ENCODE assay signal across 11 mouse cellular contexts in the genomic region with DNA sequence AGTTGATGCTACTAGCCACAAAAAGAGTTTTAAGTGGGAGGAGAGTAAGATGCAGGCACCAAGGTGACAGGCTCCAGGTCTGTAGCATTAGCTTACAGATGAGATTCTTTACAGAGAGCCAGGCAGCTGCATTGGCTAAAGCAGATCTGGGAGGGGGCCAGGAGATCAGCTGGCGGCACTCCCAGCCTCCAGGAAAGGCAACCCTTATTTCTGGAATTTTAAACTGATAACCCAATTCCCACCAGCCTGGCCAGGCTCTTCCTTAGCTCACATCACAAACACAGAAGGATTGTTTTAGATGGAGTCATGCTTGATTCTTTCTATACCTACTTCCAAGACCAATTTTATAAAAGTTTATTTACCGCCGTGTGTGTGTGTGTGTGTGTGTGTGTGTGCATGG. TPM values are rescaled to one million over a fixed set of nuclear protein-coding genes. Genes with fewer than 3 reads are reported as not detected.
DNase-seq lines count a peak whose midpoint lies in the region; ATAC-seq lines count a peak whose summit lies in the region.
"Had no signal": no experiment of that assay in that cellular context is flagged by ENCODE, and none has a peak within 500 bp of the region (broad histone marks: within the 10 kb centered on the region; RNA-seq: fewer than 3 reads in every experiment).

No protein-coding gene starts in this region.

- H3K36me3 ChIP-seq in embryonic facial prominence, embryonic 14.5 days (ENCODE audit: control insufficient read depth, insufficient read depth, low read length), result no peaks in the 10 kb centered on the region
- no peaks in the 10 kb centered on the region for H3K36me3 ChIP-seq in embryonic facial prominence, embryonic 10.5 days (replicated peaks)
- no peaks in the 10 kb centered on the region for H3K36me3 ChIP-seq in heart, embryonic 11.5 days (ENCODE audit: control insufficient read depth, insufficient read depth, low read length)
- no peaks in the 10 kb centered on the region for H3K36me3 ChIP-seq in midbrain, embryonic 15.5 days (replicated peaks)

- WGBS in embryonic facial prominence, embryonic 14.5 days, result 59% methylated on average over 3 of the region's 3 CpGs
- 74% methylated on average over 3 of the region's 3 CpGs for WGBS in embryonic facial prominence, embryonic 10.5 days
- 53% methylated on average over 3 of the region's 3 CpGs for WGBS in heart, embryonic 11.5 days (ENCODE audit: insufficient replicate concordance)
- 81% methylated on average over 3 of the region's 3 CpGs for WGBS in midbrain, embryonic 15.5 days

- ATAC-seq in embryonic facial prominence, embryonic 14.5 days (ENCODE audit: low read depth), result no peak
- ATAC-seq in heart, embryonic 11.5 days (replicated peaks; ENCODE audit: insufficient number of reproducible peaks, low FRiP score, low TSS enrichment), result no peak; the same call in 1 of the 2 replicates
- no peak for ATAC-seq in midbrain, embryonic 15.5 days (replicated peaks)

- no peak for DNase-seq in embryonic facial prominence, embryonic 14.5 days (ENCODE audit: low spot score)
- DNase-seq in embryonic facial prominence, embryonic 10.5 days (ENCODE audit: low spot score), result no peak
- peak; percentile 17 for DNase-seq in adrenal gland, postnatal 14 days
- DNase-seq in kidney, postnatal 25 days, result peak; percentile 62 to 65
- no peak for DNase-seq in thymus, postnatal 14 days
- DNase-seq in right cerebral cortex, postnatal 36 days (ENCODE audit: low spot score in 2 of 2), result no peak
- DNase-seq: cerebellum, adult 11-12 months had no signal

- H3K4me2 ChIP-seq in embryonic facial prominence, embryonic 14.5 days (ENCODE audit: low read depth, low read length), result no peak overlapping the region
- peak overlapping the region; percentile 29; the same call in 1 of the 2 replicates for H3K4me2 ChIP-seq in heart, embryonic 11.5 days
- H3K4me2 ChIP-seq in midbrain, embryonic 15.5 days, result no peak overlapping the region
- H3K4me2 ChIP-seq: hindbrain, embryonic 14.5 days had no signal

- H3K4me1 ChIP-seq in embryonic facial prominence, embryonic 14.5 days (ENCODE audit: control insufficient read depth, insufficient read depth, low read length), result no peaks in the 10 kb centered on the region
- 0 out of 2 replicates have a peak, but pooled peaks cover 13% of the 10 kb centered on the region for H3K4me1 ChIP-seq in embryonic facial prominence, embryonic 10.5 days
- peaks cover 21% of the 10 kb centered on the region for H3K4me1 ChIP-seq in heart, embryonic 11.5 days (ENCODE audit: control insufficient read depth, insufficient read depth, low read length)
- H3K4me1 ChIP-seq in midbrain, embryonic 15.5 days, result no peaks in the 10 kb centered on the region

- H3K9me3 ChIP-seq in embryonic facial prominence, embryonic 14.5 days (ENCODE audit: control insufficient read depth, low read length), result no peaks in the 10 kb centered on the region
- no peaks in the 10 kb centered on the region for H3K9me3 ChIP-seq in embryonic facial prominence, embryonic 10.5 days
- H3K9me3 ChIP-seq in heart, embryonic 11.5 days (replicated peaks; ENCODE audit: control insufficient read depth, low read length), result no peaks in the 10 kb centered on the region
- H3K9me3 ChIP-seq in midbrain, embryonic 15.5 days, result no peaks in the 10 kb centered on the region

- H3K27me3 ChIP-seq in embryonic facial prominence, embryonic 14.5 days (replicated peaks; ENCODE audit: control insufficient read depth, insufficient read depth, low read length), result no peaks in the 10 kb centered on the region
- no peaks in the 10 kb centered on the region for H3K27me3 ChIP-seq in embryonic facial prominence, embryonic 10.5 days (replicated peaks; ENCODE audit: low read depth, poor library complexity, severe bottlenecking)
- no peaks in the 10 kb centered on the region for H3K27me3 ChIP-seq in heart, embryonic 11.5 days (ENCODE audit: control insufficient read depth, insufficient read depth, low read length)
- no peaks in the 10 kb centered on the region for H3K27me3 ChIP-seq in midbrain, embryonic 15.5 days (replicated peaks)

- H3K9ac ChIP-seq in embryonic facial prominence, embryonic 14.5 days (ENCODE audit: low read depth, low read length), result no peak overlapping the region
- H3K9ac ChIP-seq in heart, embryonic 11.5 days (ENCODE audit: low read depth, low read length), result no peak overlapping the region
- H3K9ac ChIP-seq in midbrain, embryonic 15.5 days, result no peak overlapping the region
- H3K9ac ChIP-seq: hindbrain, embryonic 14.5 days had no signal

- H3K4me3 ChIP-seq in embryonic facial prominence, embryonic 14.5 days (ENCODE audit: low read depth, low read length), result no peak overlapping the region
- H3K4me3 ChIP-seq in embryonic facial prominence, embryonic 10.5 days, result no peak overlapping the region
- no peak overlapping the region for H3K4me3 ChIP-seq in heart, embryonic 11.5 days (ENCODE audit: low read depth, low read length)
- H3K4me3 ChIP-seq in midbrain, embryonic 15.5 days, result no peak overlapping the region

- 0 out of 2 replicates have a peak overlapping the region, but pooled peaks have one; percentile 21 for H3K27ac ChIP-seq in embryonic facial prominence, embryonic 14.5 days (replicated peaks; ENCODE audit: low read depth, low read length)
- no peak overlapping the region for H3K27ac ChIP-seq in embryonic facial prominence, embryonic 10.5 days (replicated peaks)
- H3K27ac ChIP-seq in heart, embryonic 11.5 days (ENCODE audit: low read depth, low read length), result peak overlapping the region; percentile 22
- H3K27ac ChIP-seq in midbrain, embryonic 15.5 days, result no peak overlapping the region
- H3K27ac ChIP-seq: hindbrain, embryonic 14.5 days had no signal

RNA-seq across cellular contexts. Expression of a gene that starts 6.7 kb away (rescaled TPM):
- 21.7 and 22.6 TPM in 2 replicates for polyA plus RNA-seq in embryonic facial prominence, embryonic 14.5 days (2014; fragmentation: Nextera tagmentation; extraction: Ambion mirVana)
- polyA plus RNA-seq in embryonic facial prominence, embryonic 10.5 days (2016; fragmentation: Nextera tagmentation; extraction: Ambion mirVana), result 9.4 TPM in 2 replicates
- 41.9 and 45.9 TPM in 2 replicates for total RNA-seq in adrenal gland, postnatal 14 days (2021)
- polyA plus RNA-seq in heart, embryonic 11.5 days (2014; fragmentation: Nextera tagmentation; extraction: Ambion mirVana), result 56.1 and 70.5 TPM in 2 replicates
- 8.8 and 9.5 TPM in 2 replicates for polyA plus RNA-seq in midbrain, embryonic 15.5 days (2015; fragmentation: Nextera tagmentation; extraction: Ambion mirVana)
- total RNA-seq: neutrophil, adult 5-6 weeks had no signal

Comparison
In these comparisons a context has a peak if more than half of its experiments do, and no peak if none do; other contexts are left out.
1. H3K27ac ChIP-seq: peak in embryonic facial prominence, embryonic 14.5 days (single experiment) and heart, embryonic 11.5 days (single experiment); none in embryonic facial prominence, embryonic 10.5 days (single experiment) and midbrain, embryonic 15.5 days (single experiment).
2. DNase-seq: peak in adrenal gland, postnatal 14 days (single experiment) and kidney, postnatal 25 days (2 of 2); none in embryonic facial prominence, embryonic 14.5 days (single experiment), embryonic facial prominence, embryonic 10.5 days (single experiment), thymus, postnatal 14 days (single experiment) and right cerebral cortex, postnatal 36 days (0 of 2).